Mouse (Mus musculus): ENCODE results near the gene A930004D18Rik.

Gene A930004D18Rik

GRCm38 (mm10) chr2:18034371-18035250 is 2.9 kb downstream of the A930004D18Rik start:
- DNase-seq (ENCODE audit: low read depth) = no peak

DNA sequence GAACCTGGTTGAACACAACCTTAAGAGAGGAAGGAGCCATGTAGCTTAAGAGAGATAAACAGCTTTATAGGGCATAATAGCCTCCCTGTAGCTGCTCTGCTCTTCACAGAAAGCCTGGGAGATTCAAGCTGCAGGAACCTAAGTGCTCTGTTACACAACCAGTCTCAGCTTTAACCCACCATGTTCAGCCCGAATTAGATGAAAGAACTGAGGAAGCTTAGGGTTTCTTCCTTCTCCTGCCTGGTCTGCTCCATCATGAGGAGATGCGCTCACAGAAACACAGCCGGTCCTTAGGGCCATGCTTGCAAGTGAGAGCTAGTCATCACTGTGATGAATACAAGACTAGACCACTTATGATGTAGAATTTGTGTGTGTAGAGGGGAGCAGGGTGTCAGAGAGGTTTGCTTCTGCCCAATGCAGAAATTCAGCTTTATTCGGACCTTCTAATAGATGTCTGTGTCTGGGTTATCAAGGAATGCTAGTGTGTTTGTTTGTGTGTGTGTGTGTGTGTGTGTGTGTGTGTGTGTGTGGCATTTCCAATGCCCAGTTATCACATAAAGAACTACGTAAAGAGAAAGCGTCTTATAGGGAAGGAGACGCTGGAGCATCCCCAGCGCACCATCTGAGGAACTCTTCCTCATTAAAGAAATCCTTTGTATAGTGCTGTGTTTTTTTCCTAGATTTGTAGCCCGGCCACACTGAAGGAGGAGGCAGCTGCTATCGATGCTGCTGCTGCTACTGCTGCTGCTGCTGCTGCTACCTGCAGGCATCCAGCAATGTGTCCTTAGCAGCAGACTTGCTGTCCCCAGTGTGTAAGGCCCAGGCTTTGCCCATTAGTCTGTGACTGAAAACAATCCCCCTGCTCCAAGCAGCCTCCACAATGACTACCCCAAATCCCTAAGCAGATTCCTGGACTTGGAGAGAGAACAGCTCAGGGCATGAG is 4.1 kb downstream of the A930004D18Rik start:
- no peak for DNase-seq (ENCODE audit: low read depth)

- DNase-seq (ENCODE audit: low read depth) = no peak
Observed at GRCm38 (mm10) chr2:18032538-18032895, 5.0 kb downstream of the A930004D18Rik start.

DNA sequence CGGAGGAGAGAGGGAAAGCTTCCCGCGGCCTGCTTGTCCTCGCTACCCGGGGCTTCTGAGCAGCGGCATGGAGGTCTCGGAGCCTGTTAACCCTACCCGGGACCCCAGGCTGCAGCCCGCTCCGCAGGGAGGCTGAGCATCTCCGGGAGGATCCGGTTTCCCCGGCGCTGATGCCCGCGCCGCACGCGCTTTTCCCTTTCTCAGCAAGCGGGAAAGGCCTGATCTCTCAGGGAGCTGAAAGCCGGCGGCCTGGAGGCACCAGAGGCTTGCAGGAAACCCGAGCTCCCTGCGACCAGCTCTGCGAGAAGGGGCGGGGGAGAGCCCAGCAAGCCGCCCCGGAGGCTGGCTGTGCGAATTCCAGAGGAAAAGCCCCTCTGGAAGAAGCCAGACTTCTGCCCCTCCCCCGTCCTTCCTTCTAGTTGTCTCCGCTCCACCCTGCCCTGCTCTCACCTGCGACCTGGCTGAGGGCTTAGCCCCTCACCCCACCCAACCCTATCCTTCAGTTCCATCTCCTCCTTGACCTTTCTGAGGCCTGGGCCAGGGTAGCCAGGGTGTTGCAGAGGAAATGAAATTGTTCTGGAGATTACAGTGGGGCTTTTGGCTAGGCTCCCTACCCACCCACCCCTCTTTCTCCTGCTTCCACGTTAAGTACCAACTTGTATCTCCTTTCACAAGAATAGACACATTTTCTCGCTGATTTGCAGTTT is 5.6 kb downstream of the A930004D18Rik start:
- no peak for DNase-seq (ENCODE audit: low read depth)

GRCm38 (mm10) chr2:18031271-18031821 is 6.2 kb downstream of the A930004D18Rik start:
- no peak for DNase-seq (ENCODE audit: low read depth)

- DNase-seq (ENCODE audit: low read depth) = no peak
Observed at GRCm38 (mm10) chr2:18030581-18030980, 7.0 kb downstream of the A930004D18Rik start.

DNA sequence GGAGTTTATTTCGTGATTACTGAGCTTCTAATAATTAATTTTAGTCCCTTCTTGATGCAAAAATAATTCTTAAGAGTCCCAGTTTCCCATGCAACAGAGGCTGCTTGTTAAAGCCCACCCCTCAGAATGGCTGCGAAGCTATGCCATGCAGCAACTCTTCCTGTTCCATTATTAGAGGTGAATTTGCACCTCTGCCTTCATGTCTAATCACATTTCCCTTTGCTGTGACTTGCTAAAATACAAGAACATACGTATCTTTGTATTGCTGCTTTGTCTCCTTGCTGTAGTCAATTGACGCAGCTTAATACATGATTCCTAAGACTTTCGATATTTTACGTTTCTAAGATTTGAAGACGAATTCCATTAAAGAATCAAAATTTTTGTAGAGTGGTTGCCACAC is 7.9 kb downstream of the A930004D18Rik start:
- no peak for DNase-seq (ENCODE audit: low read depth)

- peak; percentile 92 for DNase-seq (ENCODE audit: low read depth)
Observed at GRCm38 (mm10) chr2:18028140-18029021, 9.2 kb downstream of the A930004D18Rik start.

DNA sequence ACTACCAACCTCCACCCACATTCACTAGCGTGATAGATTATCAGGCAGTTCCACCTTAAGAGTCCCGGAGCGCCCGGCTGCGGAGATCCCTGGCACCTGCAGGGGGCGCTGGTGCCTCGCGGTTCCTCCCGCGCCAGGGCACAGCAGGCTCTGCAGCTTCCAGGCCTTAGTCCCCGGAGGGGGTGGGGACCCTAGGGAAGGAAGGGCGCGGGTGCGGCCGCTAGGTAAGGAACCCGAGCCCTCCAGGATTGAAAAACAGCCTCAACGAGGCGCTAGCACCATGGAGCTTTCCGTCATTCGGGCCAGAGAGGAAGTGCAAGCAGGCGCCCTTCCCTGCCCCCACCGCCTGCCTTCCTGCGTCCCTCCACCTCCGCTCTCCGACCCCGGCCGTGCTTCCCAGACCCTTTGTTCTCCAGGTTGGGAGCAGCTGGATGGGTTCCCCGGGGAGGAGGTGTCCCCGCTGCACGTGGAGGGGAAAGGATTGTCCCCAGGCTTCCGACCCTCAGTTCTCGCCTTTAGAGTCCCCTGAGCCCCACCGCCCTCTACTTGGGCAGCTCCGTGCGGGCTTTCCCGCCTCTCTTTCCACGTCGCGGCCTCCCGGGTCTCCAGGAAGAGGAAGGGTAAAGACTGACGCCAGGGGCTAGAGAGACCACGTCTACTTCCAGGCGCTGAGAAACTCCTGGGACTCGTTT is 9.9 kb downstream of the A930004D18Rik start:
- DNase-seq (ENCODE audit: low read depth) = peak; percentile 98

DNA sequence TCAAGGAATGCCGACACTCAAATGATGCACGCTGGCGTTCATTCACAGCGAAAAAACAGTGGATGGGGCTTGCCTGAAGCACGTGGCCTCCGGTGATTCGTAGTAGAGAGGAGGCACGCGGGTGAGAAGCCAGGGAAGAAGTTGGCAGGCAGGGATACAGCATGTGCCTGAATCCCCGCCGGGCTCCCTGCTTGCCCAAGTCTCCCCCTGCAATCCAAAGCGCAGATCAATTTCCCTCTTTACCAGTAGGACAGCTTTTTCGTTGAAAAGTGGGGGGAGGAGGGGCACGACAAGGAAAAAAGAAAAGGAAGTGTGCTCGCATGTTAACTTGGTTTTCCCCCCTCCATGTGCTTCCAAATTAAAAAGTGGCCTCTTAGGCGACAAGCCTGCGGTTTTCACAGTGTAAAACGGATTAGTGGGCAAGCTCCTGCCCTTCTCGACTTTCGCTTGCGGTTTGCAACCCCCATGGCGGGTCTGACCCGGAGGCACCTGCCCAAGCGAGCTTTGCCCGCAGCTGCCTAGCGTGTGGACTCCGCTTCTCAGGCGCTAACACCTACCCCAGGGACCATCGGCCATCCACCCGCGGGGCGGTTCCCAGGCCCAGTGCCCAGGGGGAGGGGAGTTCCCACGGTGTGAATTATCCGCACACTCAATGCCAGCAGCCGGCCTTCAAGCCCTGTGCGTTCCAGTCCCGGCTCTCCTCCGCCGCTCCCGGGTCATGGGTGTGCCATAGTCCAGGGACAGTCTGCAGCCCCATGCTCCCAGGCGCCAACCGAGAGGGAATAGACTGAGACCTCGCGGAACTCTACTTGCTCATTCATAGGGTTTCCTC is 11.2 kb downstream of the A930004D18Rik start:
- DNase-seq (ENCODE audit: low read depth) = peak; percentile 24

DNA sequence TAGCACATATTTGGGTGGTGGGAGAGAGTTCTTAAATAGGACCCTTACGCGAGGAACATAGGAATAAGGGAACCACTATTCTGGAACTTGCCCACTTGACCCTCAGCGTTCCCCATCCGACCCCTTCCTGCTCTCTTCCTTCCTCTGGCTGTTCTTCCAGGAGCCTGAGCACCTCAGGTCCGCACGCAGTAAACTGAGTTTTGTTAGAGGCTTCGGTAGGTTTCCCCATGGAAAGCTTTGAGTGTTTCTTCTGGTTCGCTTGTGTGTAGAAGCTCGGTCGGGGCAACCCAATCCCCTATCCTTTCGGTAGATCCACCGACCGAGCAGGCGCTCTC is 11.8 kb downstream of the A930004D18Rik start:
- DNase-seq (ENCODE audit: low read depth) = no peak

GRCm38 (mm10) chr2:18025116-18025515 is 12.4 kb downstream of the A930004D18Rik start:
- no peak for DNase-seq (ENCODE audit: low read depth)

DNA sequence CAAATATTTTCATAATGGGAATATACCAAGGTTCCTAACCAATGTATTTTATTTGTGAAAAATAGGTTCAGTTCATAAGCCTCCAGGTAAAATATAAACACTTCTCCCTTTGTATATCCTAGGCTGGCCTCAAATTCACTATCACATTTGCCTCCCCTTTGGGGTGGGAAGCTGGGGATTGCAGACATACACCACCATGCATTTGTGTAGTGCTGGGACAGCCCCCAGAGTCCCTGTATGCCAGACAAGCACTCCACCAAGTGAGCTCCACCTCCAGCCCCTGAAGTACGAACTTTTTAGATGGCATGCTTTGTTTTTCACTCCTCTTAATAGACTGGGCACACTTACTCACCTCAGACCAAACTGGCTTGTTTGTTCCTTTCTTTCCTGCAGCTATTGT is 14.7 kb downstream of the A930004D18Rik start:
- no peak for DNase-seq (ENCODE audit: low read depth)

GRCm38 (mm10) chr2:18019122-18019521 is 18.4 kb downstream of the A930004D18Rik start:
- DNase-seq (ENCODE audit: low read depth) = peak; percentile 13

- no peak for DNase-seq (ENCODE audit: low read depth)
Observed at GRCm38 (mm10) chr2:18017321-18017720, 20.2 kb downstream of the A930004D18Rik start.

DNA sequence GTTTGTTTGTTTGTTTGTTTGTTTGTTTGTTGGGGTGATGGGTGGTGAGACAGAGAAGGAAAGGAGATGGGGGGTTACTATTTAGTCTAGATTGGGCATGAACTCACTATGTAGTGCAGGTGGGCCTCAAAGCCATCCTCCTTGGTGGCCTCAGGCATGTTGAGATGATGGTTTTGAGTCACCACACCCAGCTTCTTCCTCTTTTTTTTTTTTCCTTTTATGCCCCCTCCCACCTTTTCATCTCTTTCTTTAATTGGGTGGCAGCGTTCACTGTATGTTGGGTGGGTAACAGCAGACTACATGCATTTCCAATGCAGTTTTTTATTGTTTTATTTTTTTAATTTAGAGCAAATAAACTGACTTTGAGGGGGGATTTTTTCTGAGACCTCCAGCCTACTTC is 20.9 kb downstream of the A930004D18Rik start:
- no peak for DNase-seq (ENCODE audit: low read depth)

DNA sequence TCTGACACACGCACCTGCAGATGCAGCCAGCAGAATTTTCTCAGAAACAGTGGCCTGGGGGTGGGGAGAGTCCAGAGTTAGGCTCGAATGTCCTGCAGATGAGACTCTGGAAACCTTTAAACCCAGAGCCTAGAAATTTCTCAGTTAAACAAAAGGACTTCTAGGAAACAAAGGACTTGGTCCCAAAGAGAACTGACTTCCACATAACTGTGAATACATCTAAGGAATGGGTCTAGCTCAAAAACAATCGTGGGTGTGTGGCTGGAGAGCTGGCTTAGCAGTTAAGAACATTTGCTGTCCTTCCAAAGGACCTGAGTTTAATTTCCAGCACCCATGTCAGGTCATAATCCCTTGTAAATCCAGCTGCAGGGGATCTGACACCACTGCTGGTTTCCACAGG is 22.0 kb downstream of the A930004D18Rik start:
- DNase-seq (ENCODE audit: low read depth) = no peak

DNA sequence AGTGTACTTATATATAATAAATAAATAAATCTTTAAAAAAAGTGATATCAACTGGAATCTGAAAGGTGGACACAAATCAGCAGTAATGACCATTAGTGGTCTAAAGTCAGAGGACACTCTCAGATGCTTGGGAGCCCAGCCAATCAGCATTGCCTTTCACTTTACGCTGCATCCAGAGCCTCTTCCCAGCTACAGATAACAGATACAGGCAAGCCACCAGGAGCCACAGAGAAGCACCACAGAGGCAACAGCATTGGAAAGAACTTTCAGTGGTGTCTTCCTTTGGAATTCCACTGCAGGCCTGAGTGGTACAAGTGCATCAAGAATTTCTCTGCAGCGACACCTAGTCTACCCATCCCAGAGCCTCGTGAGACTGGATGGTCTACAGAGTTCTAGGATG is 24.7 kb downstream of the A930004D18Rik start:
- no peak for DNase-seq (ENCODE audit: low read depth)

GRCm38 (mm10) chr2:18011226-18011625 is 26.3 kb downstream of the A930004D18Rik start:
- DNase-seq (ENCODE audit: low read depth) = no peak
